Mouse (Mus musculus): ENCODE data around the gene Tgfbr3l.
A peak's percentile ranks its signal among the peaks of the same experiment; 100 is the strongest.

The Tgfbr3l gene

GRCm38 (mm10) chr8:4265160-4265914 lies 17.3 kb downstream of the Tgfbr3l start:
- DNase-seq (ENCODE audit: low read depth, low spot score) = no peak

GRCm38 (mm10) chr8:4267627-4268026 lies 19.6 kb downstream of the Tgfbr3l start:
- no peak for DNase-seq (ENCODE audit: low read depth, low spot score)

GRCm38 (mm10) chr8:4269609-4270008 lies 21.6 kb downstream of the Tgfbr3l start:
- DNase-seq (ENCODE audit: low read depth, low spot score) = no peak

- peak; percentile 93 for DNase-seq (ENCODE audit: low read depth, low spot score)
Observed at GRCm38 (mm10) chr8:4275275-4276110, 27.5 kb downstream of the Tgfbr3l start, which contains the start of gene Timm44. Gene Timm44, minus strand, starts transcription at chr8:4275913.

- no peak for DNase-seq (ENCODE audit: low read depth, low spot score)
Observed at GRCm38 (mm10) chr8:4276111-4276465, 28.1 kb downstream of the Tgfbr3l start.

- no peak for DNase-seq (ENCODE audit: low read depth, low spot score)
Observed at GRCm38 (mm10) chr8:4292738-4293137, 44.7 kb downstream of the Tgfbr3l start.

GRCm38 (mm10) chr8:4297822-4298221 lies 49.8 kb downstream of the Tgfbr3l start:
- DNase-seq (ENCODE audit: low read depth, low spot score) = no peak
